Mouse (Mus musculus) retina, adult 2 months (tissue): Measurements from ENCODE around the gene Plppr2.

ENCODE experiments used
- DNase-seq: peaks from one replicate; pipeline ENCODE4 v3.0.0-alpha.2; 2012; ENCODE audit warnings: low read depth, low spot score

The Plppr2 gene

GRCm38 (mm10) chr9:21932445-21933137 lies 4.2 kb upstream of the Plppr2 start:
- no peak for DNase-seq

- DNase-seq = no peak
Measured at GRCm38 (mm10) chr9:21934021-21934420, 2.8 kb upstream of the Plppr2 start.

GRCm38 (mm10) chr9:21935466-21936131 lies 1.2 kb upstream of the Plppr2 start:
- DNase-seq = no peak

- DNase-seq = no peak
Measured at GRCm38 (mm10) chr9:21937711-21938175, 910 bp downstream of the Plppr2 start.

GRCm38 (mm10) chr9:21938234-21938855 lies 1.5 kb downstream of the Plppr2 start:
- DNase-seq = no peak

GRCm38 (mm10) chr9:21943046-21943445 lies 6.2 kb downstream of the Plppr2 start:
- no peak for DNase-seq

GRCm38 (mm10) chr9:21943638-21944037 lies 6.8 kb downstream of the Plppr2 start:
- no peak for DNase-seq

GRCm38 (mm10) chr9:21944267-21944666 lies 7.4 kb downstream of the Plppr2 start:
- no peak for DNase-seq

GRCm38 (mm10) chr9:21947540-21948130 lies 10.8 kb downstream of the Plppr2 start:
- no peak for DNase-seq

GRCm38 (mm10) chr9:21948146-21948545 lies 11.3 kb downstream of the Plppr2 start:
- no peak for DNase-seq

GRCm38 (mm10) chr9:21948790-21949189 lies 12.0 kb downstream of the Plppr2 start:
- no peak for DNase-seq

GRCm38 (mm10) chr9:21950322-21950721 lies 13.5 kb downstream of the Plppr2 start:
- no peak for DNase-seq

GRCm38 (mm10) chr9:21951977-21952376 lies 15.1 kb downstream of the Plppr2 start:
- DNase-seq = no peak

GRCm38 (mm10) chr9:21953600-21953999 lies 16.8 kb downstream of the Plppr2 start:
- no peak for DNase-seq

GRCm38 (mm10) chr9:21954635-21955034 lies 17.8 kb downstream of the Plppr2 start:
- DNase-seq = no peak

- DNase-seq = no peak
Measured at GRCm38 (mm10) chr9:21955225-21955569, 18.4 kb downstream of the Plppr2 start.

- DNase-seq = peak; percentile 97
Measured at GRCm38 (mm10) chr9:21955570-21956281, 18.9 kb downstream of the Plppr2 start, which contains the start of gene Swsap1. Gene Swsap1 (plus strand): TSS chr9:21955755.

GRCm38 (mm10) chr9:21958372-21958771 lies 21.5 kb downstream of the Plppr2 start:
- no peak for DNase-seq

GRCm38 (mm10) chr9:21959244-21959643 lies 22.4 kb downstream of the Plppr2 start:
- no peak for DNase-seq

GRCm38 (mm10) chr9:21960135-21960534 lies 23.3 kb downstream of the Plppr2 start:
- DNase-seq = no peak

GRCm38 (mm10) chr9:21960558-21961208 lies 23.9 kb downstream of the Plppr2 start:
- DNase-seq = no peak
